Mouse (Mus musculus) kidney, embryonic 16.5 days (tissue): ENCODE measurements around the gene Cmtm6. TPM values are rescaled to one million over a fixed set of nuclear protein-coding genes. Genes with fewer than 3 reads are reported as not detected.

Source experiments
- ATAC-seq: fragments of 200-750 bp; cut with Nextera tagmentation; 2 replicates; pipeline ENCODE4 v1.8.0; 2017; ENCODE audit warnings: moderate TSS enrichment; ENCODE audit not compliant: low FRiP score, low TSS enrichment
- H3K27ac ChIP-seq: fragments of 300-500 bp; sonication (generic); 2 replicates; pipeline ENCODE4 v1.5.1; 2014; ENCODE audit warnings: low read length
- H3K27me3 ChIP-seq: fragments of 300-500 bp; sonication (generic); 2 replicates; pipeline ENCODE4 v1.6.1; 2014; ENCODE audit warnings: low read length, control low read depth, mixed read lengths; ENCODE audit not compliant: insufficient read depth
- H3K36me3 ChIP-seq: fragments of 300-500 bp; sonication (generic); 2 replicates; pipeline ENCODE4 v1.6.1; 2014; ENCODE audit warnings: low read length, control low read depth, mixed read lengths; ENCODE audit not compliant: insufficient read depth
- H3K4me1 ChIP-seq: fragments of 300-500 bp; sonication (generic); 2 replicates; pipeline ENCODE4 v1.6.1; 2014; ENCODE audit warnings: low read length, control low read depth, mixed read lengths; ENCODE audit not compliant: insufficient read depth
- H3K4me2 ChIP-seq: fragments of 300-500 bp; sonication (generic); replicated peaks from 2 replicates; pipeline ENCODE4 v1.6.1; 2014; ENCODE audit warnings: low read depth, low read length
- H3K4me3 ChIP-seq: fragments of 300-500 bp; sonication (generic); 2 replicates; pipeline ENCODE4 v1.5.1; 2014; ENCODE audit warnings: mild to moderate bottlenecking, low read length
- H3K9ac ChIP-seq: fragments of 300-500 bp; sonication (generic); replicated peaks from 2 replicates; pipeline ENCODE4 v1.6.1; 2014; ENCODE audit warnings: low read length
- H3K9me3 ChIP-seq: fragments of 300-500 bp; sonication (generic); 2 replicates; pipeline ENCODE4 v1.6.1; 2016; ENCODE audit warnings: low read length, control low read depth
- WGBS: fragments of 180-500 bp; shearing (Covaris S2); extraction: QIAGEN DNeasy Blood & Tissue Kit; methylation state at CpG from one replicate; pipeline ENCODE4 v1.1.7; 2014; 5-methylcytosine and 5-hydroxymethylcytosine counted together
- polyA plus RNA-seq: library from polyadenylated mRNA; unstranded; fragments of >200 nt; fragmentation: Nextera tagmentation; extraction: Ambion mirVana; gene quantifications from 2 replicates; pipeline ENCODE4 v1.2.1, GENCODE M21; 2015

Gene Cmtm6
- polyA plus RNA-seq, 1 experiment from 2014 or later, result 73.5 TPM

DNA sequence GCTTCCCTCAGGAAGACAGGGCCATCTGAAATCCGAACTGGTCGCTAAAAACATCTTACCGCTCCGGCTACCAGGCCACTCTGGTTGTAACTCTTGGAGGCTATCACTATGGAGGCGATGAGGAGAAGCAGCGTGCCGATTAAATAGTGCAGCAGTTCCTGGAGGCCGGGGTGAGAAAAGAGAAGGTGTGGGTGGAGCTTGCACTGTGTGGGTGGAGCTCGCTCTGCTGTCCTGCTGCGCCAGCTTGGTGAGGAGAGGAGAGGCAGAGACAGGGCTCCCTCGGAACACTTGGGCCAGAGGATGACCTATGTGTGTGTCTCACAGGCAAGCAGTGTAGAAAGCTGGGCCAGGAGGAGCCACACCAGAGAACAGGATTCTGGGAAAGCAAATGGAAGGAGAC is 30.9 kb downstream of the Cmtm6 start:
- no peak for ATAC-seq
- Histone ChIP-seq H3K36me3 (peaks cover 25% of the 10 kb centered on the region), H3K4me2 (no peak overlapping the region), H3K4me1 (peaks cover 2% of the 10 kb centered on the region; the same call in 1 of the 2 replicates), H3K27me3 (no peaks in the 10 kb centered on the region), H3K9me3 (peaks cover 4% of the 10 kb centered on the region; the same call in 1 of the 2 replicates), H3K27ac (no peak overlapping the region), H3K4me3 (no peak overlapping the region), H3K9ac (no peak overlapping the region)
- WGBS, result 62% methylated on average over 11 of the region's 11 CpGs

DNA sequence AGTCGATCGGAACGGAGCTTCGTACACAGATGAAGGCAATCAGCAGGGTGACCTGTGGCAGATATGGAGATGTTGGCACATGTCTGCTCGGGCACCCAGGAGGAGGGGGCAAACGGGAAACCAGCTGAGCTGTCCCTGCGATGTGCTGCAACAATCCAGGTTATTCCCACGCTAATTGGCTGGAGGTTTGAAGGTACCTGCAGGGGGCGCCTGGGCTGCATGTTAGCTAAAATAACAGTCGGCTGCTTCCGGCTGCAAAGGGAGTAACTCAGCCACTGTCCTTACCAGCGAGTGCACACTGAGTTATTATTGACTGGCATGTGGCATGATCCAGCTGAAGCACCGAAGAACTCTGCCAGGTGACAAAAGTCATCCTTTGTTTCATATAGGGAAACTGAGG is 32.4 kb downstream of the Cmtm6 start:
- H3K4me2 ChIP-seq, result no peak overlapping the region
- WGBS, result 71% methylated on average over 13 of the region's 13 CpGs
- H3K27me3 ChIP-seq, result no peaks in the 10 kb centered on the region
- H3K27ac ChIP-seq, result no peak overlapping the region
- no peak overlapping the region for H3K4me3 ChIP-seq
- peaks cover 17% of the 10 kb centered on the region for H3K4me1 ChIP-seq
- H3K9ac ChIP-seq, result no peak overlapping the region
- peaks cover 23% of the 10 kb centered on the region for H3K36me3 ChIP-seq
- H3K9me3 ChIP-seq, result peaks cover 4% of the 10 kb centered on the region; the same call in 1 of the 2 replicates
- ATAC-seq, result no peak

DNA sequence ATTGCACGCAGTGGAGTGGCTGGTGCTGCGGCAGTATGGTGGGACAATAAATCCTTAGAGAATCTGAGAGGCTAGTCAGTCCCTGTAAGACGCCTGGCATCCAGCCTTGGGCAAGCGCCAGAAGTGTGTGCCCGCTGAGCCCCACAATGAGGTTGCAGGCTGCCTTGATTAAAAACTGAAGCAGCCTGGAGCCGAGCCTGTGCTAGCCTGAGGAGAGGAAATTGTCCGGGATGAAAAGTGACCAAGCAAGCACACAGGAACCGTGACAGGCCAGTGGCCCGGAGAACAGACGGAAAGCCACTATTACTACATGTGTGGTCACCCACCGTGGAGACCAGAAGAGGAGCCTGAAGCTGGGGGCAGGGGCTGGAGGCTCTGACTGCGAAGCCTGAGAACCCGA is 36.1 kb downstream of the Cmtm6 start:
- 0 out of 2 replicates have a peak overlapping the region, but pooled peaks have one; percentile 4 for H3K4me2 ChIP-seq
- no peak overlapping the region for H3K4me3 ChIP-seq
- peak; percentile 72 for ATAC-seq
- no peak overlapping the region for H3K9ac ChIP-seq
- H3K9me3 ChIP-seq, result peaks cover 4% of the 10 kb centered on the region; the same call in 1 of the 2 replicates
- H3K27ac ChIP-seq, result peak overlapping the region; percentile 90
- no peaks in the 10 kb centered on the region for H3K27me3 ChIP-seq
- H3K4me1 ChIP-seq, result peaks cover 22% of the 10 kb centered on the region
- peaks cover 13% of the 10 kb centered on the region for H3K36me3 ChIP-seq
- WGBS, result 31% methylated on average over 13 of the region's 13 CpGs

DNA sequence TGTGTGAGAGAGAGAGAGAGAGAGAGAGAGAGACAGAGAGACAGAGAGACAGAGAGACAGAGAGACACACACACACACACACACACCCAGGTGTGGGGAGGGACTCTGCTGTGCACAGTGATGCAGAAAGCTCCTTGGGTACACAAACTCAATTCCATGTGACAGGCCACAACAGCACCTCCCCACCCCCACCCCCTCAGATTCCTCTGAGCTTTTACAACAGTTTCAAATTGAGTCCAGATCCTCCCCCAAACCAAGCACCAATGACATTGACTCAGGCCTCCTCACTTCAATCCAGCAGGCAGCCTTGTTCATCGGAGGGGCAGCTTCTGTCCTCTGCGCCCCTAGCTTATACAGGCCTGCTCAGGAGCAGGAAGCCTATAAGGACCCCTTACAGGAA is 36.6 kb downstream of the Cmtm6 start:
- 56% methylated on average over 2 of the region's 2 CpGs for WGBS
- ATAC-seq, result peak; percentile 72; the same call in 1 of the 2 replicates
- peaks cover 8% of the 10 kb centered on the region; the same call in 1 of the 2 replicates for H3K9me3 ChIP-seq
- H3K4me3 ChIP-seq, result no peak overlapping the region
- 0 out of 2 replicates have a peak overlapping the region, but pooled peaks have one; percentile 46 for H3K9ac ChIP-seq
- H3K27me3 ChIP-seq, result no peaks in the 10 kb centered on the region
- peak overlapping the region; percentile 90 for H3K27ac ChIP-seq
- H3K4me2 ChIP-seq, result no peak overlapping the region
- peaks cover 22% of the 10 kb centered on the region for H3K4me1 ChIP-seq
- peaks cover 16% of the 10 kb centered on the region for H3K36me3 ChIP-seq

- no peak overlapping the region for H3K4me3 ChIP-seq
- no peak overlapping the region for H3K4me2 ChIP-seq
- WGBS, result 30% methylated on average over 10 of the region's 10 CpGs
- H3K4me1 ChIP-seq, result peaks cover 22% of the 10 kb centered on the region
- H3K9ac ChIP-seq, result peak overlapping the region; percentile 46; the same call in 1 of the 2 replicates
- H3K9me3 ChIP-seq, result peaks cover 9% of the 10 kb centered on the region; the same call in 1 of the 2 replicates
- H3K27me3 ChIP-seq, result no peaks in the 10 kb centered on the region
- peaks cover 14% of the 10 kb centered on the region for H3K36me3 ChIP-seq
- peak overlapping the region; percentile 90 for H3K27ac ChIP-seq
- ATAC-seq, result peak; percentile 7; the same call in 1 of the 2 replicates
Observed at GRCm38 (mm10) chr9:114768066-114768465, 37.1 kb downstream of the Cmtm6 start.

DNA sequence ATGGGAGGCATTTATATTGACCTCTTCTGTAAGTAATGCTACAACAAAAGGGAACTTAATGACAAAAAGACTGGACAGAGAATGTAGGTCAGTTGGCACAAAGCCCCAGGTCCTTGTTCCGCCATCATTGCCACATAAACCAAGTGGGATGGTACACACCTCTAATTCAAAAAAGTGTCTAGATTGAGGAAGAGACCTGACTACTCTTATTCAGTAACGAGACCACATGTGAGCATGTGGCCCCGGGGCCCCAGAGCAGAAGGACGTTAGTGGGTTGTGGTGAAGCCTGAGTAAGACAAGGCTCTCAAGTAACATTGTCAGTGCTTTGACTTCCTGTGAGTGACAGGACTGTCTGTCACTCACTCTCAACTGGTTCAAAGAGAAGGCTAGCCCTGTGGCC is 39.3 kb downstream of the Cmtm6 start:
- Histone ChIP-seq H3K27ac (no peak overlapping the region), H3K9ac (no peak overlapping the region), H3K36me3 (peaks cover 14% of the 10 kb centered on the region), H3K4me3 (no peak overlapping the region), H3K4me1 (peaks cover 27% of the 10 kb centered on the region), H3K9me3 (peaks cover 9% of the 10 kb centered on the region; the same call in 1 of the 2 replicates), H3K4me2 (no peak overlapping the region), H3K27me3 (no peaks in the 10 kb centered on the region)
- 87% methylated on average over 4 of the region's 4 CpGs for WGBS
- no peak for ATAC-seq

DNA sequence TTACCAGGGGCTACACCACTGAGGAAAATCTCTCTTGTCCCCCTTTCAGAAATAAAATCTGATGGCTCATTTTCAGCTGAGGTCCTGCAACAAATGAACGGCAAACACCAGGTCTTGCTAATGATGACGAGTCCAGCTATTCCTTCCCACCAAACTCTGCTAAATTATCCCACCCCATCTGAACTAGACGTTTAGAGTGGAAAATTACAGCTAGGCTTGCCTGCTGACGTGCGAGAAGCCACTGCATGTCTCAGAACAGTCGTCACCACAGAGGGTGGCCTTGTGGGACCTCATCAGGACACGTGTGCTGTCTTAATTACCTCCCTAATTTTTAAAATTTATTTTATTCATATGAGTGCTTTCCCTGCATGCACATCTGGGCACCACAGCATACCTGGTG is 40.6 kb downstream of the Cmtm6 start:
- Histone ChIP-seq H3K36me3 (peaks cover 11% of the 10 kb centered on the region), H3K4me2 (no peak overlapping the region), H3K27me3 (no peaks in the 10 kb centered on the region), H3K9ac (no peak overlapping the region), H3K4me1 (peaks cover 41% of the 10 kb centered on the region), H3K27ac (no peak overlapping the region), H3K9me3 (peaks cover 6% of the 10 kb centered on the region; the same call in 1 of the 2 replicates), H3K4me3 (no peak overlapping the region)
- WGBS, result 79% methylated on average over 7 of the region's 7 CpGs
- no peak for ATAC-seq

- whole genome bisulfite sequencing, result 48% methylated on average over 6 of the region's 6 CpGs
- Histone ChIP-seq H3K36me3 (peaks cover 11% of the 10 kb centered on the region), H3K4me1 (peaks cover 35% of the 10 kb centered on the region), H3K9ac (no peak overlapping the region), H3K27ac (peak overlapping the region; percentile 73), H3K4me2 (no peak overlapping the region), H3K27me3 (no peaks in the 10 kb centered on the region), H3K9me3 (peaks cover 6% of the 10 kb centered on the region; the same call in 1 of the 2 replicates), H3K4me3 (no peak overlapping the region)
- no peak for ATAC-seq
Observed at GRCm38 (mm10) chr9:114774629-114775028, 43.7 kb downstream of the Cmtm6 start.

DNA sequence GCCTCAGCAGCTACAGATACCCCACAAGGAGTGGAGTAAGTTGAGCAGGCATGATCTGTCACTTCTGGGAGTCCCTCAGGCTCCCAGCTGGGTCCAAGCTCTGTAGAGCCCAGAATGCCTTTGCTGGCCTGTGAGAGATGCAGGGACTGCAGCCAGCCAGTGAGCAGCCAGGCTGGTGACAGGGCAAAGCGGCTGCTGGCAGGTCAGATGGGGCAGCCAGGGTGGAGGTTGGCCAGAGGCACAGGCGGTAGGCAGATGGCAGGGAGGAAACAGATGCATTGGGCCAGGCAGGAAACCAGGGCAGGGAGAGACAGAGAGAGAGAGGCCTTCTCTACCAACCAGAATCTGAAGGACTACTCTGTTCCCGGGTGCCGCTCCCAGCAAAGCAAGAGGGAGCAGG is 44.4 kb downstream of the Cmtm6 start:
- 54% methylated on average over 4 of the region's 4 CpGs for WGBS
- H3K4me2 ChIP-seq, result no peak overlapping the region
- peaks cover 6% of the 10 kb centered on the region; the same call in 1 of the 2 replicates for H3K9me3 ChIP-seq
- H3K4me3 ChIP-seq, result no peak overlapping the region
- ATAC-seq, result 0 out of 2 replicates have a peak, but pooled peaks have one; percentile 12
- H3K27me3 ChIP-seq, result no peaks in the 10 kb centered on the region
- H3K4me1 ChIP-seq, result peaks cover 42% of the 10 kb centered on the region
- peaks cover 11% of the 10 kb centered on the region for H3K36me3 ChIP-seq
- H3K27ac ChIP-seq, result peak overlapping the region; percentile 73
- H3K9ac ChIP-seq, result peak overlapping the region; percentile 29; the same call in 1 of the 2 replicates

- Histone ChIP-seq H3K27ac (no peak overlapping the region), H3K9ac (no peak overlapping the region), H3K4me2 (no peak overlapping the region), H3K4me3 (no peak overlapping the region), H3K9me3 (peaks cover 6% of the 10 kb centered on the region; the same call in 1 of the 2 replicates), H3K27me3 (no peaks in the 10 kb centered on the region), H3K4me1 (peaks cover 47% of the 10 kb centered on the region), H3K36me3 (peaks cover 11% of the 10 kb centered on the region)
- no peak for ATAC-seq
- WGBS, result 71% methylated on average over 3 of the region's 3 CpGs
Observed at GRCm38 (mm10) chr9:114776361-114776760, 45.4 kb downstream of the Cmtm6 start.
